Mouse (Mus musculus) intestine, postnatal 0 days (tissue): ENCODE results near the gene Prkaa2. TPM values are rescaled to one million over a fixed set of nuclear protein-coding genes. Genes with fewer than 3 reads are reported as not detected.

Source experiments
- ATAC-seq: fragments of 200-750 bp; cut with Nextera tagmentation; 2 replicates; pipeline ENCODE4 v1.8.0; 2017; ENCODE audit warnings: mild to moderate bottlenecking, moderate TSS enrichment, moderate library complexity
- H3K27ac ChIP-seq: fragments of 300-500 bp; sonication (generic); 2 replicates; pipeline ENCODE4 v1.5.1; 2014; ENCODE audit warnings: mild to moderate bottlenecking, low read depth, low read length, moderate library complexity
- H3K27me3 ChIP-seq: fragments of 300-500 bp; sonication (generic); replicated peaks from 2 replicates; pipeline ENCODE4 v1.6.1; 2014; ENCODE audit warnings: low read length, mixed read lengths; ENCODE audit not compliant: control insufficient read depth, insufficient read depth
- H3K36me3 ChIP-seq: fragments of 300-500 bp; sonication (generic); 2 replicates; pipeline ENCODE4 v1.6.1; 2014; ENCODE audit warnings: mild to moderate bottlenecking, moderate library complexity; ENCODE audit not compliant: control insufficient read depth, insufficient read depth
- H3K4me1 ChIP-seq: fragments of 300-500 bp; sonication (generic); replicated peaks from 2 replicates; pipeline ENCODE4 v1.6.1; 2014; ENCODE audit warnings: antibody characterized with exemption, low read length, mixed read lengths; ENCODE audit not compliant: control insufficient read depth, insufficient read depth
- H3K4me2 ChIP-seq: fragments of 300-500 bp; sonication (generic); replicated peaks from 2 replicates; pipeline ENCODE4 v1.6.1; 2014; ENCODE audit warnings: low read depth, mild to moderate bottlenecking, moderate library complexity
- H3K4me3 ChIP-seq: fragments of 300-500 bp; sonication (generic); 2 replicates; pipeline ENCODE4 v1.5.1; 2014; ENCODE audit warnings: low read depth, low read length
- H3K9ac ChIP-seq: fragments of 300-500 bp; sonication (generic); 2 replicates; pipeline ENCODE4 v1.6.1; 2014; ENCODE audit warnings: mild to moderate bottlenecking, low read depth, low read length
- H3K9me3 ChIP-seq: fragments of 300-500 bp; sonication (generic); 2 replicates; pipeline ENCODE4 v1.6.1; 2016; ENCODE audit warnings: mixed run types; ENCODE audit not compliant: control insufficient read depth
- CTCF ChIP-seq: sonication (generic); IDR thresholded peaks from 2 replicates; pipeline ENCODE4 v1.5.1; 2016; ENCODE audit warnings: low read depth, mild to moderate bottlenecking, control low read depth, antibody characterized with exemption, moderate library complexity
- WGBS: fragments of 180-500 bp; shearing (Covaris S2); extraction: QIAGEN DNeasy Blood & Tissue Kit; methylation state at CpG from one replicate; pipeline ENCODE4 v1.1.7; 2014; 5-methylcytosine and 5-hydroxymethylcytosine counted together
- polyA plus RNA-seq: library from polyadenylated mRNA; unstranded; fragments of >200 nt; fragmentation: Nextera tagmentation; extraction: Ambion mirVana; gene quantifications from 2 replicates; pipeline ENCODE4 v1.2.1, GENCODE M21; 2015

Gene Prkaa2
- polyA plus RNA-seq, 1 experiment from 2014 or later, result 10.2 TPM

DNA sequence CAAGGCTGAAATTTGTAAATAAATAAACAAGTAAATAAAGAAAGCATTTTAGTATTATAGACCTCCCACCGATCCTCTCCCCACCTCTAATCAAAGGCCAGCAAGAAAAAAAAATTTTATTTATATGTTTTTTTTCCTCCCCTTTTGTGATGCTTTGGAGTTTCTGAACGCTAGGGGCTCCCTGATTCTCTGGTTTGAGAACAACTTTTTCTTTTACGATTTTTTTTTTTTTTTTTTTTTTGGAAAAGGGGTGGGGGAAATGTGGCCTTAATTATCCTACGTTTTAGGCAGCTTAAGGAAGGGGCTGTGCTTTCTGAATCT, 47.2 kb upstream of the Prkaa2 start:
- Histone ChIP-seq H3K9me3 (no peaks in the 10 kb centered on the region), H3K9ac (peak overlapping the region; percentile 92), H3K27ac (peak overlapping the region; percentile 94), H3K36me3 (no peaks in the 10 kb centered on the region), H3K4me3 (peak overlapping the region; percentile 98), H3K4me2 (peak overlapping the region; percentile 64), H3K4me1 (no peaks in the 10 kb centered on the region), H3K27me3 (no peaks in the 10 kb centered on the region)
- under 1% methylated on average over 4 of the region's 4 CpGs for WGBS
- peak; percentile 61 for TF ChIP-seq CTCF
- ATAC-seq, result no peak

- no peaks in the 10 kb centered on the region for H3K27me3 ChIP-seq
Observed at GRCm38 (mm10) chr4:105156281-105156680, 46.6 kb upstream of the Prkaa2 start.

GRCm38 (mm10) chr4:105153227-105153626, 43.5 kb upstream of the Prkaa2 start:
- Histone ChIP-seq H3K9me3 (no peaks in the 10 kb centered on the region), H3K9ac (no peak overlapping the region), H3K27me3 (no peaks in the 10 kb centered on the region), H3K4me2 (no peak overlapping the region), H3K4me3 (no peak overlapping the region), H3K4me1 (no peaks in the 10 kb centered on the region), H3K27ac (no peak overlapping the region), H3K36me3 (no peaks in the 10 kb centered on the region)
- WGBS, result 82% methylated on average over 3 of the region's 3 CpGs
- no peak for TF ChIP-seq CTCF
- no peak for ATAC-seq

More at GRCm38 (mm10) chr4:105156281-105156680, 46.6 kb upstream of the Prkaa2 start:
- H3K9me3 ChIP-seq, result no peaks in the 10 kb centered on the region
- no peaks in the 10 kb centered on the region for H3K36me3 ChIP-seq
- TF ChIP-seq CTCF, result no peak
- 78% methylated on average over 7 of the region's 7 CpGs for WGBS
- H3K4me3 ChIP-seq, result no peak overlapping the region
- H3K4me1 ChIP-seq, result no peaks in the 10 kb centered on the region
- H3K9ac ChIP-seq, result no peak overlapping the region
- ATAC-seq, result no peak
- H3K4me2 ChIP-seq, result peak overlapping the region; percentile 64; the same call in 1 of the 2 replicates
- no peak overlapping the region for H3K27ac ChIP-seq

DNA sequence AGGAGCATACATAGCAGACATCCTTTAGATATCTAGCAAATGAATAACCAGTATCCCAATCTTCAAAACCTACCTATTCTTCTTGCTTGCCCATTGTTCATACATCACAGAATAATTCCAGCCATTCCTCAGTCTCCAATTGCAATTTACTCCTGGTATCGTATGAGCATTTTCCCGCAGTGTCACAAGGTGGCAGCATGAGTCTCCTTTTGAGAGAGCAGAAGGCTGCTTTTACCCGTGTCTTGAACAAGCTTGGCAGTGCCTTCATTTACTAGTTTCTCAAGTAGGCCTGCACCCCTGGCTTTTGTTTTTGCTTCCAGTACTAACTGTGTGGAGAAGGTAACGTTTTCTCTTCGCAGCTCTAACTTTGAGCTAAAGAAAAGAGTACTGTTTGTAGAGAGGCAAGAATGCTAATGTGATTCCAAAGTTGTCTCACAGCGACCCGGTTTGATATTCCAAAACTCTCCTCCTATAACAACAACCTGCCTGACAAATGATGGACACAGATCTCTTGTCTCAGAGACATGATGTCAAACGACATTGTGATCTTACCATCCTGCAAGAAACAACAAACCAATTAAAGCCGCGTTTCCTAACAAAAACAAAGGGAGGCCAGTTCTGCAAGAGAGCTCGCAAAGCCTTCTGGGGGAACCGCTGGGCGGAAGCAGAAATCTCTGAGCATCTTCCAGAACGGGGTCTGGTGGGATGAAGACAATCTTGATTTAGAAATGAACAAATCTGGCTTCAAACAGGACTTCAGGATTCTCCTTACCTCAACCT, 42.4 kb upstream of the Prkaa2 start:
- H3K4me3 ChIP-seq, result no peak overlapping the region
- no peak overlapping the region for H3K4me2 ChIP-seq
- H3K9ac ChIP-seq, result no peak overlapping the region
- 48% methylated on average over 14 of the region's 14 CpGs for WGBS
- H3K27ac ChIP-seq, result no peak overlapping the region
- H3K9me3 ChIP-seq, result no peaks in the 10 kb centered on the region
- TF ChIP-seq CTCF, result peak; percentile 92
- H3K27me3 ChIP-seq, result no peaks in the 10 kb centered on the region
- H3K4me1 ChIP-seq, result no peaks in the 10 kb centered on the region
- ATAC-seq, result no peak
- H3K36me3 ChIP-seq, result no peaks in the 10 kb centered on the region

- no peak for ATAC-seq
- Histone ChIP-seq H3K4me3 (no peak overlapping the region), H3K4me1 (no peaks in the 10 kb centered on the region), H3K9ac (no peak overlapping the region), H3K27ac (no peak overlapping the region), H3K36me3 (no peaks in the 10 kb centered on the region), H3K9me3 (no peaks in the 10 kb centered on the region), H3K4me2 (no peak overlapping the region), H3K27me3 (no peaks in the 10 kb centered on the region)
- WGBS, result 75% methylated on average over 7 of the region's 7 CpGs
- TF ChIP-seq CTCF, result no peak
Observed at GRCm38 (mm10) chr4:105149492-105149891, 39.8 kb upstream of the Prkaa2 start.

DNA sequence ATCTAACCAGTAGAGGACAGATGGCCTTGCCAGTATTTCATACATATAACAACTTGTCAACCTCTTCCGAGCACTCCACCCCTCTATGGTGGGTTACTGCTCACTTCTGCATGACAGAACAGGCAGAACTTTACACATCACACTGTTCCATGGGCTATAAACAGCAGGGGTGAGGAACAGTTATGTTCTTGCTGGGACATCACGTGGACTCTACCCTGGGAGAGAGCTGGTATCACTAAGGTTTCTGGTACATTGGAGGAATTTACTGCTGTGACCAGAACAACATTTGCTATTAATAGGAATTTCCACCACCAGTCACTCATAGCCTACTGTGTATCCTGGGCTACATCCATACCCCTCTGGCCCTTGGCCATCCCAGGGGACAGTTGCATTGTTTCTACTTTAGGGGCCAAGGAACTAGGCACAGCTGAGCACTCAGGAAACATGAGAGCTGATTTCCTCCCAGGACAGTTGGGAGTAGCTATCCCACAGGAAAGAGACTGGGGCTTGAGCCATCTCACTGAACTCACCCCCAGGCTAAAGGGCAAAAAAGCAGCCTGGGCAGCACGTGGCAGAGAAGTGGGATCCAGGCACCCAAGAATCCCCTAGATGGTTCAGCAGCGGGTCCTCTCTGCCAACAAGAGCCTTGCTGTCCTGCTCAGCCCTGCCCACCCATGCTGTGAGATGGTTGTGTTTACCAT, 23.8 kb upstream of the Prkaa2 start:
- Histone ChIP-seq H3K4me1 (no peaks in the 10 kb centered on the region), H3K9ac (no peak overlapping the region), H3K9me3 (no peaks in the 10 kb centered on the region), H3K36me3 (no peaks in the 10 kb centered on the region), H3K27ac (no peak overlapping the region), H3K4me2 (no peak overlapping the region), H3K4me3 (no peak overlapping the region), H3K27me3 (no peaks in the 10 kb centered on the region)
- 79% methylated on average over 4 of the region's 4 CpGs for WGBS
- TF ChIP-seq CTCF, result no peak
- no peak for ATAC-seq
